Mouse (Mus musculus): Measurements from ENCODE around the gene Tcea3.

Tcea3 gene

GRCm38 (mm10) chr4:136224677-136225460 is 22.7 kb upstream of the Tcea3 start:
- H3K4me1 ChIP-seq (replicated peaks; ENCODE audit: low read depth, low read length) = peaks cover 73% of the 10 kb centered on the region
- H3K27me3 ChIP-seq (ENCODE audit: insufficient read depth, low read length) = no peaks in the 10 kb centered on the region
- H3K36me3 ChIP-seq (ENCODE audit: insufficient read depth, low read length) = peaks cover 17% of the 10 kb centered on the region
- H3K9me3 ChIP-seq (ENCODE audit: low read length) = no peaks in the 10 kb centered on the region
- no peak for TF ChIP-seq CTCF (conservative IDR thresholded peaks at IDR 0.05; ENCODE audit: low read length)
- TF ChIP-seq NANOG (IDR thresholded peaks at IDR 0.05; ENCODE audit: borderline replicate concordance, low read length) = no peak
- no peak for TF ChIP-seq POU5F1 (IDR thresholded peaks at IDR 0.05; ENCODE audit: borderline replicate concordance, low read length)
- peak overlapping the region; percentile 60 for H3K4me3 ChIP-seq (replicated peaks; ENCODE audit: low read length)

DNA sequence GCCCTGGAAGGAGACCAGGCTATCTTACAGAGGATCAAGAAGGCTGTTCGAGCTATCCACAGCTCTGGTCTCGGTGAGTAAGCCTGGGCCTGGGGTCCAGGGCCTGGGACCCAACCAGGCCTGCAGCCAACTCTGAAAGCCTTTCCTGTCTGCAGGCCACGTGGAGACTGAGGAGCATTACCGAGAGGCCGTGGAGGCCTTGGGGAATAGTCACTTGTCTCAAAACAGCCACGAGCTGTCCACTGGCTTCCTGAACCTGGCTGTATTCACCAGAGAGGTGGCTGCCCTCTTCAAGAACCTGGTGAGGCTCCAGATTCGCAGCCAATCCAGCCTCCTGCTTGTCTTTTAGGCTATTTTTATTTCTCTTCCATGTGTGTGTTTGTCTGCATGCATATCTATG is 20.1 kb upstream of the Tcea3 start:
- H3K27me3 ChIP-seq (ENCODE audit: insufficient read depth, low read length) = no peaks in the 10 kb centered on the region
- no peaks in the 10 kb centered on the region for H3K9me3 ChIP-seq (ENCODE audit: low read length)
- TF ChIP-seq POU5F1 (IDR thresholded peaks at IDR 0.05; ENCODE audit: borderline replicate concordance, low read length) (no peak), CTCF (conservative IDR thresholded peaks at IDR 0.05; ENCODE audit: low read length) (no peak), NANOG (IDR thresholded peaks at IDR 0.05; ENCODE audit: borderline replicate concordance, low read length) (no peak)
- H3K36me3 ChIP-seq (ENCODE audit: insufficient read depth, low read length) = peaks cover 17% of the 10 kb centered on the region
- no peak overlapping the region for H3K4me3 ChIP-seq (replicated peaks; ENCODE audit: low read length)
- H3K4me1 ChIP-seq (replicated peaks; ENCODE audit: low read depth, low read length) = peaks cover 56% of the 10 kb centered on the region

GRCm38 (mm10) chr4:136228640-136229039 is 18.9 kb upstream of the Tcea3 start:
- no peak for TF ChIP-seq NANOG (IDR thresholded peaks at IDR 0.05; ENCODE audit: borderline replicate concordance, low read length)
- TF ChIP-seq CTCF (conservative IDR thresholded peaks at IDR 0.05; ENCODE audit: low read length) = no peak
- TF ChIP-seq POU5F1 (IDR thresholded peaks at IDR 0.05; ENCODE audit: borderline replicate concordance, low read length) = no peak
- H3K4me1 ChIP-seq (replicated peaks; ENCODE audit: low read depth, low read length) = peaks cover 46% of the 10 kb centered on the region

GRCm38 (mm10) chr4:136238669-136239068 is 8.9 kb upstream of the Tcea3 start:
- TF ChIP-seq POU5F1 (IDR thresholded peaks at IDR 0.05; ENCODE audit: borderline replicate concordance, low read length) (no peak), NANOG (IDR thresholded peaks at IDR 0.05; ENCODE audit: borderline replicate concordance, low read length) (no peak), CTCF (conservative IDR thresholded peaks at IDR 0.05; ENCODE audit: low read length) (no peak)
- Histone ChIP-seq H3K4me1 (replicated peaks; ENCODE audit: low read depth, low read length) (peaks cover 60% of the 10 kb centered on the region), H3K36me3 (ENCODE audit: insufficient read depth, low read length) (peaks cover 82% of the 10 kb centered on the region), H3K9me3 (ENCODE audit: low read length) (peaks cover 7% of the 10 kb centered on the region), H3K27me3 (ENCODE audit: insufficient read depth, low read length) (no peaks in the 10 kb centered on the region), H3K4me3 (replicated peaks; ENCODE audit: low read length) (no peak overlapping the region)

More at GRCm38 (mm10) chr4:136228640-136229039, 18.9 kb upstream of the Tcea3 start:
- Histone ChIP-seq H3K9me3 (ENCODE audit: low read length) (no peaks in the 10 kb centered on the region), H3K36me3 (ENCODE audit: insufficient read depth, low read length) (peaks cover 24% of the 10 kb centered on the region), H3K4me3 (replicated peaks; ENCODE audit: low read length) (no peak overlapping the region), H3K27me3 (ENCODE audit: insufficient read depth, low read length) (no peaks in the 10 kb centered on the region)

GRCm38 (mm10) chr4:136239111-136239510 is 8.4 kb upstream of the Tcea3 start:
- Histone ChIP-seq H3K27me3 (ENCODE audit: insufficient read depth, low read length) (no peaks in the 10 kb centered on the region), H3K4me3 (replicated peaks; ENCODE audit: low read length) (no peak overlapping the region), H3K4me1 (replicated peaks; ENCODE audit: low read depth, low read length) (peaks cover 61% of the 10 kb centered on the region), H3K36me3 (ENCODE audit: insufficient read depth, low read length) (peaks cover 82% of the 10 kb centered on the region), H3K9me3 (ENCODE audit: low read length) (peaks cover 7% of the 10 kb centered on the region)
- TF ChIP-seq CTCF (conservative IDR thresholded peaks at IDR 0.05; ENCODE audit: low read length) = no peak
- TF ChIP-seq POU5F1 (IDR thresholded peaks at IDR 0.05; ENCODE audit: borderline replicate concordance, low read length) = no peak
- no peak for TF ChIP-seq NANOG (IDR thresholded peaks at IDR 0.05; ENCODE audit: borderline replicate concordance, low read length)

- peaks cover 63% of the 10 kb centered on the region for H3K4me1 ChIP-seq (replicated peaks; ENCODE audit: low read depth, low read length)
- no peaks in the 10 kb centered on the region for H3K27me3 ChIP-seq (ENCODE audit: insufficient read depth, low read length)
- peaks cover 7% of the 10 kb centered on the region for H3K9me3 ChIP-seq (ENCODE audit: low read length)
- H3K36me3 ChIP-seq (ENCODE audit: insufficient read depth, low read length) = peaks cover 82% of the 10 kb centered on the region
- H3K4me3 ChIP-seq (replicated peaks; ENCODE audit: low read length) = 0 out of 2 replicates have a peak overlapping the region, but pooled peaks have one; percentile 37
- TF ChIP-seq POU5F1 (IDR thresholded peaks at IDR 0.05; ENCODE audit: borderline replicate concordance, low read length) (no peak), CTCF (conservative IDR thresholded peaks at IDR 0.05; ENCODE audit: low read length) (peak; percentile 65)
Measured at GRCm38 (mm10) chr4:136239622-136240021, 7.9 kb upstream of the Tcea3 start.

GRCm38 (mm10) chr4:136240123-136240522 is 7.4 kb upstream of the Tcea3 start:
- H3K9me3 ChIP-seq (ENCODE audit: low read length) = peaks cover 7% of the 10 kb centered on the region
- 0 out of 2 replicates have a peak overlapping the region, but pooled peaks have one; percentile 37 for H3K4me3 ChIP-seq (replicated peaks; ENCODE audit: low read length)
- H3K4me1 ChIP-seq (replicated peaks; ENCODE audit: low read depth, low read length) = peaks cover 68% of the 10 kb centered on the region
- peaks cover 83% of the 10 kb centered on the region for H3K36me3 ChIP-seq (ENCODE audit: insufficient read depth, low read length)
- no peaks in the 10 kb centered on the region for H3K27me3 ChIP-seq (ENCODE audit: insufficient read depth, low read length)
- TF ChIP-seq POU5F1 (IDR thresholded peaks at IDR 0.05; ENCODE audit: borderline replicate concordance, low read length) (no peak), CTCF (conservative IDR thresholded peaks at IDR 0.05; ENCODE audit: low read length) (no peak), NANOG (IDR thresholded peaks at IDR 0.05; ENCODE audit: borderline replicate concordance, low read length) (no peak)

GRCm38 (mm10) chr4:136240955-136241354 is 6.6 kb upstream of the Tcea3 start:
- TF ChIP-seq POU5F1 (IDR thresholded peaks at IDR 0.05; ENCODE audit: borderline replicate concordance, low read length) = no peak
- no peak for TF ChIP-seq CTCF (conservative IDR thresholded peaks at IDR 0.05; ENCODE audit: low read length)
- no peak for TF ChIP-seq NANOG (IDR thresholded peaks at IDR 0.05; ENCODE audit: borderline replicate concordance, low read length)
- Histone ChIP-seq H3K9me3 (ENCODE audit: low read length) (peaks cover 7% of the 10 kb centered on the region), H3K4me1 (replicated peaks; ENCODE audit: low read depth, low read length) (peaks cover 76% of the 10 kb centered on the region), H3K36me3 (ENCODE audit: insufficient read depth, low read length) (peaks cover 83% of the 10 kb centered on the region), H3K4me3 (replicated peaks; ENCODE audit: low read length) (no peak overlapping the region), H3K27me3 (ENCODE audit: insufficient read depth, low read length) (no peaks in the 10 kb centered on the region)
